Mouse (Mus musculus) neural tube, embryonic 14.5 days (tissue): Measurements from ENCODE around the gene Pp2d1. TPM values are rescaled to one million over a fixed set of nuclear protein-coding genes. Genes with fewer than 3 reads are reported as not detected.

ENCODE experiments used
- ATAC-seq: fragments of 200-750 bp; cut with Nextera tagmentation; 2 replicates; pipeline ENCODE4 v1.8.0; 2017; ENCODE audit warnings: low read depth, mild to moderate bottlenecking, moderate TSS enrichment, moderate library complexity
- H3K27ac ChIP-seq: fragments of 300-500 bp; sonication (generic); 2 replicates; pipeline ENCODE4 v1.5.1; 2014; ENCODE audit warnings: low read depth, mild to moderate bottlenecking, control low read depth, low read length, moderate library complexity, mixed read lengths
- H3K27me3 ChIP-seq: fragments of 300-500 bp; sonication (generic); 2 replicates; pipeline ENCODE4 v1.6.1; 2014; ENCODE audit warnings: low read length; ENCODE audit not compliant: control insufficient read depth, insufficient read depth
- H3K36me3 ChIP-seq: fragments of 300-500 bp; sonication (generic); 2 replicates; pipeline ENCODE4 v1.6.1; 2014; ENCODE audit warnings: low read length, mixed read lengths; ENCODE audit not compliant: control insufficient read depth, insufficient read depth
- H3K4me1 ChIP-seq: fragments of 300-500 bp; sonication (generic); 2 replicates; pipeline ENCODE4 v1.6.1; 2014; ENCODE audit warnings: low read length; ENCODE audit not compliant: control insufficient read depth, insufficient read depth
- H3K4me2 ChIP-seq: fragments of 300-500 bp; sonication (generic); 2 replicates; pipeline ENCODE4 v1.6.1; 2014; ENCODE audit warnings: mild to moderate bottlenecking, low read depth, low read length, control low read depth
- H3K4me3 ChIP-seq: fragments of 300-500 bp; sonication (generic); 2 replicates; pipeline ENCODE4 v1.5.1; 2014; ENCODE audit warnings: low read depth, low read length, control low read depth, mixed read lengths
- H3K9ac ChIP-seq: fragments of 300-500 bp; sonication (generic); replicated peaks from 2 replicates; pipeline ENCODE4 v1.6.1; 2014; ENCODE audit warnings: low read depth, mild to moderate bottlenecking, control low read depth, low read length, mixed read lengths
- H3K9me3 ChIP-seq: fragments of 300-500 bp; sonication (generic); 2 replicates; pipeline ENCODE4 v1.6.1; 2016; ENCODE audit warnings: low read length; ENCODE audit not compliant: control insufficient read depth
- WGBS: fragments of 180-500 bp; shearing (Covaris S2); extraction: QIAGEN DNeasy Blood & Tissue Kit; methylation state at CpG from one replicate; pipeline ENCODE4 v1.1.7; 2014; 5-methylcytosine and 5-hydroxymethylcytosine counted together
- polyA plus RNA-seq: library from polyadenylated mRNA; unstranded; fragments of >200 nt; fragmentation: Nextera tagmentation; extraction: Ambion mirVana; gene quantifications from 2 replicates; pipeline ENCODE4 v1.2.1, GENCODE M21; 2014

Gene Pp2d1
- polyA plus RNA-seq, 1 experiment from 2014 or later: 0.42 TPM

DNA sequence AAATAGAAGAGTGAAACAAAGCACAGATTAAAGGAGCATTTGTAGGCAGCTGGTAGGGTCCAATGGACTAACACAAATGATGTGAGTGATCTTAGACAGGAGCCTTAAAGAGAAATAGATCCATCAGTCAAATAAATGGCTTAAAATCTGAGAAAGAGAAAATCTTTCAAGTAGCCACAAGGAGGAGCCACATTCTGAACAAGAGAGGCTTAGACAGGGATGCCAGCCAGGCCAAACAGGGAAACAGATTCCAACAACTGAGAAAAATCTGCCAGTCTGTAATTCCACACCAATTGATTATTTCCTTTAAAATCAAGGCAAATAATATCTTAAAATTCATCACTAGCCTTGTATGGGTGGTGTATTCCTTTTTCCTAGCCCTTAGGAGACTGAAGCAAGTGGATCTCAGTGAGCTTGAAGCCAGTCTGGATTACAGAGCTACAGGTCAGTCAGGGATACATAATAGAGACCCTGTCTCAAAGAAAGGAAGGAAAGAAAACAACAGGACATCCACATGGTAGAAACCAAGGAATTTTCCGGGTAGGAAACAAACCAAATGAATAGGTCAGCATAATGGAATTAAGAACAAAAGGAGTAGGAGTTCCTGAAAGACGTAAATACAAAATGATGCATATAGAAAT lies 26.8 kb downstream of the Pp2d1 start:
- Histone ChIP-seq H3K9me3 (no peaks in the 10 kb centered on the region), H3K4me3 (no peak overlapping the region), H3K27me3 (no peaks in the 10 kb centered on the region), H3K27ac (no peak overlapping the region), H3K4me2 (no peak overlapping the region), H3K36me3 (no peaks in the 10 kb centered on the region), H3K4me1 (no peaks in the 10 kb centered on the region), H3K9ac (no peak overlapping the region)
- WGBS: 85% methylated on average over 2 of the region's 2 CpGs
- ATAC-seq: peak; percentile 65; the same call in 1 of the 2 replicates

DNA sequence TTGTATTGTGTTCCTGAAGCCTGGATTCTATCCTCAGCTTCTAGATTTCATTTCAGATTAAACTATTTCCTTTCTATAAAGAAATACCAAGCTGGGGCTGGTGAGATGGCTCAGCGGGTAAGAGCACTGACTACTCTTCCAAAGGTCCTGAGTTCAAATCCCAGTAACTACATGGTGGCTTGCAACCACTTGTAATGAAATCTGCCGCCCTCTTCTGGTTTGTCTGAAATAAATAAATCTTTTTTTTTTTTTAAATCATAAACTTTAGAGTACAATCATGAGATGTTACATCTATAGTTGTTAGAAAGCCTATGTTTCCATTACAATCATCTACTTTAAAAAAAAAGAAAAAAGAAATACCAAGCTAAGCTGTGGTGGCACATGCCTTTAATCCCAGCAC lies 36.3 kb downstream of the Pp2d1 start:
- WGBS: 96% methylated on average over 2 of the region's 2 CpGs
- no peak for ATAC-seq
- H3K27ac ChIP-seq: no peak overlapping the region
- H3K9me3 ChIP-seq: no peaks in the 10 kb centered on the region
- H3K27me3 ChIP-seq: no peaks in the 10 kb centered on the region
- H3K4me3 ChIP-seq: no peak overlapping the region
- no peaks in the 10 kb centered on the region for H3K4me1 ChIP-seq
- H3K4me2 ChIP-seq: no peak overlapping the region
- peaks cover 20% of the 10 kb centered on the region; the same call in 1 of the 2 replicates for H3K36me3 ChIP-seq
- no peak overlapping the region for H3K9ac ChIP-seq

DNA sequence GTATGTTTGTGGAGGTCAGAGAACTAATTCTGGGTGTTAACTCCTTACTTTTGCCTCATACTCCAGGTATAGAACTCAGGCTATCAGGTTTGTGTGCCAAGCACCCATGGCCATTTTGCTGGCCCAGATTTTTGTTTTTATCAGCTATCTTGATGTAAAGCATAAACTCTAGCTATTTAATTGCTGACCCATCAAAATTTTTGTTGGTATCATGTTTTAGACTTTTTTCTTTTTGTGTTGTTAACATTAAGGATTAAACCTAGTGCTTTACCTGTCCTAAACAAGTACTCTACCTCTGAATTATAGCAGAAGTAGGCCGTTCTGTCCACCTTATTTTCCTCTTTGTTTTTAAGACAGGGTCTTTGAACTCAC lies 50.3 kb downstream of the Pp2d1 start:
- no peaks in the 10 kb centered on the region for H3K9me3 ChIP-seq
- H3K27me3 ChIP-seq: no peaks in the 10 kb centered on the region
- 0 out of 2 replicates have a peak, but pooled peaks cover 7% of the 10 kb centered on the region for H3K36me3 ChIP-seq
- no peak overlapping the region for H3K27ac ChIP-seq
- ATAC-seq: no peak
- H3K4me1 ChIP-seq: no peaks in the 10 kb centered on the region
- no peak overlapping the region for H3K4me3 ChIP-seq
- 93% methylated on average over 1 of the region's 1 CpGs for WGBS
- H3K9ac ChIP-seq: no peak overlapping the region
- no peak overlapping the region for H3K4me2 ChIP-seq

DNA sequence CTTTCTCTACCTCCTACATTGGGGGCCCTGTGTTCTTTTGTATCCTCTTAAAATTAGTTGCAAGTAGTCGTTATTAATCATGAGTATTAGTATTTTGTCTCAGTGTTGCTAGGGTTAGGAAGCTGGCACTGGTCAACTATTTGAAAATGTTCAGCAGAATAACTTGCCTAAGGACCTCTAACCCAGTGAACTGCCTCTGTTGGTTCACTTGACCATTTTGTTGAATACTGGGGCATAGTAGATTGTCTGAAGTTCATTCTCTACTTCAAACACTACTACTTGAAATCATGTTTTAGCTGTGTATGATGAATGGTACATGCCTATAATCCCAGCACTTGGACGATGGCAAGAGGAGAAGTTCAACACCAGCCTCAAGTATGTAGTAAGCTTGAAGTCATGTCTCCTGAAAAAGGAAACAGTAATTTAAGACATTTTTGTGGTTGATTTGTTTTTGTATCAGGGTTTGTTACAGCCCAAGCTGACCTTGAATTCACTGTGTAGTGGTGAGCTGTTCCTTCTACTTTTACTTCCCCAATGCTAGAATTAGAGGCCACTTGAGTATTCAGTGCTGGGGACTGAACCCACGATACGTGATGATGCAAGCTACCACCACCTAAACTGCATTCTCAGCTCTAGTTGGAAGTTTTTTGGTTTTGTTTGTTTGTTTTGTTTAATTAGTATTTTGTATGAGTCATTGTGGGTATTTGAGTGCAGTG lies 50.8 kb downstream of the Pp2d1 start:
- H3K36me3 ChIP-seq: 0 out of 2 replicates have a peak, but pooled peaks cover 7% of the 10 kb centered on the region
- H3K4me1 ChIP-seq: no peaks in the 10 kb centered on the region
- no peak overlapping the region for H3K4me3 ChIP-seq
- no peak overlapping the region for H3K9ac ChIP-seq
- H3K27ac ChIP-seq: no peak overlapping the region
- no peaks in the 10 kb centered on the region for H3K9me3 ChIP-seq
- no peaks in the 10 kb centered on the region for H3K27me3 ChIP-seq
- 97% methylated on average over 4 of the region's 4 CpGs for WGBS
- no peak for ATAC-seq
- no peak overlapping the region for H3K4me2 ChIP-seq

DNA sequence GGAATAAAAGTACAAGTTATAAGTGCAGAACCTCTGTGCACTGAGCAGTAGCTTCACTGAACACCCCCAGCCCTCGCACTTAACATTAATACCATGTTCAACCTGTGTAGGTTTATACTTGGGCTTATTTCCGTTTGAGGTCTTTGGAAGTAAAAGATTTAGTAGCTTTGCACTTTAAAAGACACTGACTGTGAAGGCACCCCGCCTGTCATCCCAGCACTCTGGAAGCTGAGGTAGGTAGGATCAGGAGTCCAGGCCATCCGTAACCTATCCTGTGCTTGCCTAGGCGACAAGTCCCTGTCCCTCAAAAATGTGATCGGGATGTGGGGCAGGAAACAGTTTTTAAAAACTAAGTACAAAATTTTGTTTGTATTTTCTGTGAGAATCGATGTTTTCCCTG lies 58.8 kb downstream of the Pp2d1 start:
- Histone ChIP-seq H3K4me2 (peak overlapping the region; percentile 76), H3K4me3 (peak overlapping the region; percentile 80), H3K9me3 (no peaks in the 10 kb centered on the region), H3K36me3 (0 out of 2 replicates have a peak, but pooled peaks cover 1% of the 10 kb centered on the region), H3K27me3 (no peaks in the 10 kb centered on the region), H3K9ac (peak overlapping the region; percentile 77; the same call in 1 of the 2 replicates), H3K27ac (no peak overlapping the region), H3K4me1 (peaks cover 19% of the 10 kb centered on the region)
- 56% methylated on average over 7 of the region's 7 CpGs for WGBS
- ATAC-seq: no peak

DNA sequence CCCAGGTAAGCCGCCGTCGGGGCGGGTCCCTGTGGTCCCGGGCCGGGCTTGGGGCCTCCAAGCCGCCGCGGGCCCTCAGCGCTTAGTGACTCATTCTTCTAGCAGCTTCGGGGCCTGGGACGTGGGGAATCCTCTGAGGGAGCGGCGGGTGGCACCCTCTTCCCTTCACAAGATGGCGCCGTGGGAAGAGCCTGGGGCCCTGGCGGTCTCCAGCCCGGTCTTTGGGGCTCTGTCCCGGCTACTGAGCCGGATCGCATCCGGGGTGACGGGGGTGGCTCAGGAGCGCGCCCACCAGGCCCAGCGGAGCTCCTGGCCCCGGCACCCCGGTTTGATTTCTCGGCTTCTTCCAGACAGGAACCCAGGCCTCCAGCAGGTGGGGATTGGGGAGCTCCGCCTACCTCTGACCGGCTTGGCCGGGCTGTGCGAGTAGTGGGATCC lies 59.6 kb downstream of the Pp2d1 start:
- peaks cover 19% of the 10 kb centered on the region for H3K4me1 ChIP-seq
- no peaks in the 10 kb centered on the region for H3K9me3 ChIP-seq
- peak overlapping the region; percentile 77 for H3K9ac ChIP-seq
- no peaks in the 10 kb centered on the region for H3K36me3 ChIP-seq
- peak overlapping the region; percentile 89 for H3K27ac ChIP-seq
- H3K4me2 ChIP-seq: peak overlapping the region; percentile 76
- H3K4me3 ChIP-seq: peak overlapping the region; percentile 80
- ATAC-seq: no peak; the same call in 1 of the 2 replicates
- WGBS: 0% methylated on average over 33 of the region's 33 CpGs
- H3K27me3 ChIP-seq: no peaks in the 10 kb centered on the region

DNA sequence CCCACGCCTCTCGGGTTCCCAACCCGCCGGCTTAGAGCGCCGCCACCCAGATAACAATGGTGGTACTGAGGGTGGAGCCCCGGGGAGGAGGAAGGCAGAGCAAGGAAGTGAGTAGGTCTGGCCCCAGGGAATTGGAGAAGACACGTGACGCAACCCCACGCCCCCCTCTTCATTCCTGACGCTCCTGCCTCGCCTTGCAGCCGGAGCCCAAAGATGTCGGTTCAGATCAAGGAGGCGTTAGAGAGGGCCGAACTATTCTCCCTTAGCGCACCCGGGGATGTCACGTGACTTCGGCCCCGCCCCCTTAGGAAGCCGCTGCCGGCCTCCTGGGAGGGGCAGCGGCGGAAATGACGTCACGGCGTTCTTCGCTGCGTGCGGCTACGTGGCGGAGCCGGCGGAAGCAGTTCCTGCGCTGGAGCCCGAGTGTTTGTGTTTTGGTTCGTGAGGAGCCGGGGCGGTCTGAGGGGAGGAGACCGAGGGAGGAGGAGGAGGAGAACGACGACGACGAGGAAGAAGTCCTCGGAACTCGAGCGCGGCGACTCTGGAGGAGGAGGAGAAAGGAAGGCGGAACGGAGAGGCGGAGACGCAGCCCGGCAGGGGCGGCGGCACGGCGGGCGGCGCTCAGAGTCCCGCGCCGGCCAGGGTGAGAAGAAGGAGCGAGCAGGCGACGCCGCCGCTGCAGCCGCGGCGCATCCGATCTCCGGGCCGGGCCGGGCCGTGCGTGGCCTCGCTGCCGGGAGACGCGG lies 60.2 kb downstream of the Pp2d1 start, which contains the start of gene Rab5a:
TSS of gene Rab5a (plus strand) at position 377 of the 746 bp plus-strand sequence.
- peak; percentile 97 for ATAC-seq
- Histone ChIP-seq H3K4me3 (peak within 1 kb of the TSS; percentile 80), H3K27ac (peak within 1 kb of the TSS; percentile 94), H3K36me3 (no peaks in the 10 kb centered on the region), H3K9me3 (no peaks in the 10 kb centered on the region), H3K9ac (peak within 1 kb of the TSS; percentile 77), H3K4me1 (peaks cover 19% of the 10 kb centered on the region), H3K27me3 (no peaks in the 10 kb centered on the region), H3K4me2 (peak within 1 kb of the TSS; percentile 76)
- WGBS: under 1% methylated on average over 78 of the region's 82 CpGs

DNA sequence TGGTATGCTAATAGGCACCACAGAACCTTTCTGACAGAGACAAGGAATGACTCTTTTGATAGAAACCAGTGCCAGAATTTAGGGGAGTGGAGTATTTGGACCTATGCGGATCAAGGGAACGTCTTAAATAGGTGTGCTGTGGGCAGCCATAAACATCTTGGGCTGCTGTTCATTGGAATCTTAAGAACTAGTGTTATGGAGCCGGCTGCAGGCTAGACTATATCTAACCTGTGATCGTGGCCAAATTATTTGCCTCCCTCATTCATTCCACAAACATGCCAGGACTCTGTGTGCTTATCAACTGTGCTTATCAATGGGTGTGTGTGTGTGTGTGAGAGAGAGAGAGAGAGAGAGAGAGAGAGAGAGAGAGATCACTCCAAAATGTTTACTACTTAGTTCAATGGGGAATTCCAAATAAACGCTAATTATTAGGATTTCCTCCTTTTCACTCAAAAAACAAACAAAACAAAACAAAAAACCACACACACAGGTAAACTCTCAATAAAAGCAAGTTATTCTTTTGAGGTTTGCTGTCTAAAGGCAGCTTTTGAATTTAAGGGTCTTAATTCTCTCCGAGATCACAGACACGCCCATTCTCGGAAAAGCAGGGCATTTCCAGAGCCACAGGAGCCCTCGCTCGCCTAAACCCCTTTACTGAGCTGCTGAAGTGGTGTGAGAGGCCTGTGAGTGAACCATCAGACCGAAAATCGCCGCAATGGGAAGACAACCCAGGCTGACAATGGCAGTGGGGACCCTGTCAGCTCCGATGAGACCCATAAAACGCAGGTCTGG lies 61.0 kb downstream of the Pp2d1 start:
- H3K36me3 ChIP-seq: no peaks in the 10 kb centered on the region
- peak overlapping the region; percentile 60 for H3K9ac ChIP-seq
- H3K4me2 ChIP-seq: peak overlapping the region; percentile 76
- H3K27ac ChIP-seq: peak overlapping the region; percentile 94
- ATAC-seq: no peak; the same call in 1 of the 2 replicates
- H3K27me3 ChIP-seq: no peaks in the 10 kb centered on the region
- WGBS: 8% methylated on average over 15 of the region's 15 CpGs
- H3K4me3 ChIP-seq: peak overlapping the region; percentile 80
- no peaks in the 10 kb centered on the region for H3K9me3 ChIP-seq
- H3K4me1 ChIP-seq: peaks cover 19% of the 10 kb centered on the region
